Mouse (Mus musculus) intestine, embryonic 15.5 days (tissue): ENCODE measurements around the gene Acad12. TPM values are rescaled to one million over a fixed set of nuclear protein-coding genes. Genes with fewer than 3 reads are reported as not detected.
A peak's percentile ranks its signal among the peaks of the same experiment; 100 is the strongest.

ENCODE experiments used
- ATAC-seq: fragments of 200-750 bp; cut with Nextera tagmentation; 2 replicates; pipeline ENCODE4 v1.8.0; 2017; ENCODE audit warnings: moderate TSS enrichment, moderate library complexity
- H3K27ac ChIP-seq: fragments of 300-500 bp; sonication (generic); 2 replicates; pipeline ENCODE4 v1.5.1; 2015; ENCODE audit warnings: mild to moderate bottlenecking, inconsistent platforms
- H3K27me3 ChIP-seq: fragments of 300-500 bp; sonication (generic); replicated peaks from 2 replicates; pipeline ENCODE4 v1.6.1; 2015; ENCODE audit warnings: inconsistent platforms
- H3K36me3 ChIP-seq: fragments of 300-500 bp; sonication (generic); 2 replicates; pipeline ENCODE4 v1.6.1; 2015; ENCODE audit warnings: inconsistent platforms
- H3K4me1 ChIP-seq: fragments of 300-500 bp; sonication (generic); replicated peaks from 2 replicates; pipeline ENCODE4 v1.6.1; 2015; ENCODE audit warnings: inconsistent platforms
- H3K4me2 ChIP-seq: fragments of 300-500 bp; sonication (generic); replicated peaks from 2 replicates; pipeline ENCODE4 v1.6.1; 2015; ENCODE audit warnings: mild to moderate bottlenecking, inconsistent platforms
- H3K4me3 ChIP-seq: fragments of 300-500 bp; sonication (generic); replicated peaks from 2 replicates; pipeline ENCODE4 v1.5.1; 2015; ENCODE audit warnings: inconsistent platforms
- H3K9ac ChIP-seq: fragments of 300-500 bp; sonication (generic); 2 replicates; pipeline ENCODE4 v1.6.1; 2015; ENCODE audit warnings: inconsistent platforms
- H3K9me3 ChIP-seq: fragments of 300-500 bp; sonication (generic); 2 replicates; pipeline ENCODE4 v1.6.1; 2016; ENCODE audit warnings: inconsistent platforms
- WGBS: fragments of 180-500 bp; shearing (Covaris S2); methylation state at CpG from one replicate; pipeline ENCODE4 v1.1.7; 2015; 5-methylcytosine and 5-hydroxymethylcytosine counted together
- polyA plus RNA-seq: library from polyadenylated mRNA; unstranded; fragments of >200 nt; fragmentation: Nextera tagmentation; extraction: Ambion mirVana; gene quantifications from 2 replicates; pipeline ENCODE4 v1.2.1, GENCODE M21; 2015

Gene Acad12
- polyA plus RNA-seq, 1 experiment from 2014 or later: 3.1 TPM

- Histone ChIP-seq H3K9me3 (no peaks in the 10 kb centered on the region), H3K27me3 (no peaks in the 10 kb centered on the region), H3K4me2 (no peak overlapping the region), H3K9ac (no peak overlapping the region), H3K4me3 (no peak overlapping the region), H3K36me3 (peaks cover 14% of the 10 kb centered on the region; the same call in 1 of the 2 replicates), H3K27ac (no peak overlapping the region), H3K4me1 (peaks cover 2% of the 10 kb centered on the region; the same call in 1 of the 2 replicates)
- 64% methylated on average over 1 of the region's 1 CpGs for WGBS
- no peak for ATAC-seq
Observed at GRCm38 (mm10) chr5:121570787-121571186, 48.0 kb downstream of the Acad12 start.

- Histone ChIP-seq H3K27ac (no peak overlapping the region), H3K4me1 (peaks cover 2% of the 10 kb centered on the region; the same call in 1 of the 2 replicates), H3K9me3 (no peaks in the 10 kb centered on the region), H3K9ac (no peak overlapping the region), H3K36me3 (peaks cover 13% of the 10 kb centered on the region; the same call in 1 of the 2 replicates), H3K27me3 (no peaks in the 10 kb centered on the region), H3K4me2 (no peak overlapping the region), H3K4me3 (no peak overlapping the region)
- WGBS: 72% methylated on average over 9 of the region's 9 CpGs
- no peak for ATAC-seq
Observed at GRCm38 (mm10) chr5:121569881-121570420, 48.8 kb downstream of the Acad12 start.

- 77% methylated on average over 16 of the region's 16 CpGs for WGBS
- Histone ChIP-seq H3K4me2 (no peak overlapping the region; the same call in 1 of the 2 replicates), H3K4me1 (peaks cover 5% of the 10 kb centered on the region), H3K27me3 (no peaks in the 10 kb centered on the region), H3K9ac (0 out of 2 replicates have a peak overlapping the region, but pooled peaks have one; percentile 17), H3K9me3 (no peaks in the 10 kb centered on the region), H3K4me3 (no peak overlapping the region), H3K36me3 (0 out of 2 replicates have a peak, but pooled peaks cover 5% of the 10 kb centered on the region), H3K27ac (0 out of 2 replicates have a peak overlapping the region, but pooled peaks have one; percentile 32)
- ATAC-seq: peak; percentile 89
Observed at GRCm38 (mm10) chr5:121566035-121566681, 52.6 kb downstream of the Acad12 start.

- no peak overlapping the region for H3K9ac ChIP-seq
- H3K4me2 ChIP-seq: peak overlapping the region; percentile 43
- no peak overlapping the region for H3K27ac ChIP-seq
- H3K36me3 ChIP-seq: no peaks in the 10 kb centered on the region
- H3K9me3 ChIP-seq: no peaks in the 10 kb centered on the region
- ATAC-seq: peak; percentile 22; the same call in 1 of the 2 replicates
- H3K4me1 ChIP-seq: peaks cover 5% of the 10 kb centered on the region
- H3K27me3 ChIP-seq: no peaks in the 10 kb centered on the region
- WGBS: 12% methylated on average over 11 of the region's 11 CpGs
- H3K4me3 ChIP-seq: no peak overlapping the region
Observed at GRCm38 (mm10) chr5:121564468-121564895, 54.3 kb downstream of the Acad12 start.

- WGBS: 77% methylated on average over 3 of the region's 3 CpGs
- no peak overlapping the region for H3K4me2 ChIP-seq
- no peak overlapping the region for H3K27ac ChIP-seq
- H3K9me3 ChIP-seq: no peaks in the 10 kb centered on the region
- H3K27me3 ChIP-seq: no peaks in the 10 kb centered on the region
- ATAC-seq: no peak
- H3K36me3 ChIP-seq: no peaks in the 10 kb centered on the region
- H3K4me1 ChIP-seq: peaks cover 5% of the 10 kb centered on the region
- no peak overlapping the region for H3K4me3 ChIP-seq
- no peak overlapping the region for H3K9ac ChIP-seq
Observed at GRCm38 (mm10) chr5:121562436-121562835, 56.3 kb downstream of the Acad12 start.

- H3K27ac ChIP-seq: no peak overlapping the region
- no peaks in the 10 kb centered on the region for H3K36me3 ChIP-seq
- H3K9me3 ChIP-seq: no peaks in the 10 kb centered on the region
- H3K4me2 ChIP-seq: no peak overlapping the region
- ATAC-seq: no peak
- H3K4me1 ChIP-seq: peaks cover 10% of the 10 kb centered on the region
- no peak overlapping the region for H3K4me3 ChIP-seq
- 87% methylated on average over 7 of the region's 7 CpGs for WGBS
- H3K9ac ChIP-seq: no peak overlapping the region
- no peaks in the 10 kb centered on the region for H3K27me3 ChIP-seq
Observed at GRCm38 (mm10) chr5:121549196-121549595, 69.5 kb downstream of the Acad12 start.

- no peaks in the 10 kb centered on the region for H3K36me3 ChIP-seq
- WGBS: 88% methylated on average over 3 of the region's 3 CpGs
- H3K9me3 ChIP-seq: no peaks in the 10 kb centered on the region
- no peak for ATAC-seq
- H3K9ac ChIP-seq: no peak overlapping the region
- H3K27me3 ChIP-seq: no peaks in the 10 kb centered on the region
- H3K4me1 ChIP-seq: peaks cover 14% of the 10 kb centered on the region
- H3K4me2 ChIP-seq: no peak overlapping the region
- H3K4me3 ChIP-seq: no peak overlapping the region
- H3K27ac ChIP-seq: no peak overlapping the region
Observed at GRCm38 (mm10) chr5:121547084-121547483, 71.7 kb downstream of the Acad12 start.

Other genes starting within 250 kb of the Acad12 start
- gene Trafd1, start 233.3 kb downstream of the Acad12 start, polyA plus RNA-seq: 55.1 and 58.1 TPM in 2 replicates
- gene Naa25, start 221.0 kb downstream of the Acad12 start, polyA plus RNA-seq: 46.3 and 48.0 TPM in 2 replicates
- 2.5 and 3.8 TPM in 2 replicates for gene Tmem116, start 167.0 kb downstream of the Acad12 start, polyA plus RNA-seq
- 173 and 204 TPM in 2 replicates for gene Erp29, start 166.4 kb downstream of the Acad12 start, polyA plus RNA-seq
- gene Adam1b, start 115.5 kb downstream of the Acad12 start, polyA plus RNA-seq: 0.08 TPM in 1 of 2 replicates, not detected in the other
- 0.77 and 1.2 TPM in 2 replicates for gene Adam1a, start 73.5 kb downstream of the Acad12 start, polyA plus RNA-seq
- gene Gm42878, start 73.5 kb downstream of the Acad12 start, polyA plus RNA-seq: not detected in 2 replicates
- 45.5 and 50.7 TPM in 2 replicates for gene Mapkapk5, start 73.0 kb downstream of the Acad12 start, polyA plus RNA-seq
- 189 and 193 TPM in 2 replicates for gene Aldh2, start 25.1 kb downstream of the Acad12 start, polyA plus RNA-seq
- gene Acad10, start 41.6 kb upstream of the Acad12 start, polyA plus RNA-seq: 4.6 and 6.9 TPM in 2 replicates
- gene Brap, start 41.6 kb upstream of the Acad12 start, polyA plus RNA-seq: 31.7 and 34.0 TPM in 2 replicates
- gene Atxn2, start 92.4 kb upstream of the Acad12 start, polyA plus RNA-seq: 56.7 and 59.0 TPM in 2 replicates
- 12.3 and 13.1 TPM in 2 replicates for gene Sh2b3, start 218.7 kb upstream of the Acad12 start, polyA plus RNA-seq
- gene Pheta1, start 230.0 kb upstream of the Acad12 start, polyA plus RNA-seq: 32.6 and 36.4 TPM in 2 replicates